Comparison of ENCODE assay signal across 26 mouse cellular contexts in the genomic region with DNA sequence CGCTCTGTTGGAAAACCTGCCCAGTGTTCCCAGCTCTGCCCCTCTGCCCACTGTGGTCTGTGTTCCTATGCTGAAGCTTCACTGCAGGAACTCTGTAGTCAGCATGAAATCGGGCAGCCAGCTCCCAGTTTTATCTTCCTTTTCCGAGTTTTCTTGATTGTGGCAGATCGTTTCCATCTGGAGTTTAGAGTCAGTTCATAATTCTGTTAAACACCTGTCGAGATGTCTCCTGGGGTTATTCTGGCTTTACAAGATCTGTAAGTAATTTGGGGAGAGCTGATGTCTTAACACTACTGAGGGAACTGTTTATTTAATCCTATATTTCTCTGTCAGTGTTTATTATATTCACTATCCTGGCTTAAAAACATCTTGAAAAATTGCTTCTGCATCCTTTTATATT. TPM values are rescaled to one million over a fixed set of nuclear protein-coding genes. Genes with fewer than 3 reads are reported as not detected.
DNase-seq lines count a peak whose midpoint lies in the region; ATAC-seq and TF ChIP-seq lines count a peak whose summit lies in the region.
"Had no signal": no experiment of that assay in that cellular context is flagged by ENCODE, and none has a peak within 500 bp of the region (broad histone marks: within the 10 kb centered on the region; RNA-seq: fewer than 3 reads in every experiment).

No protein-coding gene starts in this region.

- no peak overlapping the region for H3K4me3 ChIP-seq in lung, embryonic 14.5 days (ENCODE audit: low read depth, low read length)
- H3K4me3 ChIP-seq in lung, postnatal 0 days (ENCODE audit: low read depth, low read length) = no peak overlapping the region
- H3K4me3 ChIP-seq in embryonic facial prominence, embryonic 10.5 days = no peak overlapping the region
- no peak overlapping the region for H3K4me3 ChIP-seq in embryonic facial prominence, embryonic 11.5 days (ENCODE audit: low read depth, low read length)
- H3K4me3 ChIP-seq: embryonic facial prominence, embryonic 13.5 days; forebrain, embryonic 15.5 days; heart, adult 2 months; heart, embryonic 10.5 days; heart, embryonic 13.5 days had no signal

- ATAC-seq in lung, embryonic 14.5 days (ENCODE audit: insufficient read depth) = no peak
- ATAC-seq in lung, postnatal 0 days = no peak
- no peak; the same call in 1 of the 2 replicates for ATAC-seq in embryonic facial prominence, embryonic 11.5 days (replicated peaks; ENCODE audit: insufficient number of reproducible peaks, low FRiP score, low TSS enrichment, low read depth)
- ATAC-seq: CD4-positive, CD25-positive, alpha-beta regulatory T cell, adult 4 months; forebrain, embryonic 15.5 days; hindbrain, postnatal 0 days; inflammation-experienced regulatory T-cells, adult 6 months; intestine, embryonic 16.5 days had no signal

- no peak overlapping the region for H3K27ac ChIP-seq in lung, embryonic 14.5 days (ENCODE audit: low read depth)
- no peak overlapping the region for H3K27ac ChIP-seq in lung, postnatal 0 days (ENCODE audit: low read length)
- H3K27ac ChIP-seq in embryonic facial prominence, embryonic 10.5 days (replicated peaks) = no peak overlapping the region
- H3K27ac ChIP-seq in embryonic facial prominence, embryonic 11.5 days (replicated peaks; ENCODE audit: low read depth, low read length) = no peak overlapping the region
- H3K27ac ChIP-seq: embryonic facial prominence, embryonic 13.5 days; forebrain, embryonic 15.5 days; heart, adult 2 months; heart, embryonic 10.5 days; heart, embryonic 13.5 days; hindbrain, embryonic 14.5 days; hindbrain, postnatal 0 days had no signal

- no peak overlapping the region for H3K9ac ChIP-seq in lung, embryonic 14.5 days
- no peak overlapping the region for H3K9ac ChIP-seq in lung, postnatal 0 days (replicated peaks; ENCODE audit: low read depth)
- no peak overlapping the region for H3K9ac ChIP-seq in embryonic facial prominence, embryonic 11.5 days (replicated peaks; ENCODE audit: low read length)
- H3K9ac ChIP-seq: embryonic facial prominence, embryonic 13.5 days; forebrain, embryonic 15.5 days; heart, embryonic 13.5 days; hindbrain, embryonic 14.5 days had no signal

- no peak for TF ChIP-seq EP300 in lung, postnatal 0 days (IDR thresholded peaks at IDR 0.05)

- H3K4me2 ChIP-seq in lung, embryonic 14.5 days = no peak overlapping the region
- no peak overlapping the region for H3K4me2 ChIP-seq in lung, postnatal 0 days (replicated peaks; ENCODE audit: low read depth, low read length)
- H3K4me2 ChIP-seq in embryonic facial prominence, embryonic 11.5 days (ENCODE audit: low read depth, low read length) = no peak overlapping the region
- H3K4me2 ChIP-seq: embryonic facial prominence, embryonic 13.5 days; forebrain, embryonic 15.5 days; heart, embryonic 13.5 days; hindbrain, embryonic 14.5 days had no signal

- H3K27me3 ChIP-seq in lung, embryonic 14.5 days (ENCODE audit: insufficient read depth, low read length) = no peaks in the 10 kb centered on the region
- no peaks in the 10 kb centered on the region for H3K27me3 ChIP-seq in lung, postnatal 0 days (replicated peaks; ENCODE audit: insufficient read depth, low read length)
- H3K27me3 ChIP-seq in embryonic facial prominence, embryonic 10.5 days (replicated peaks; ENCODE audit: low read depth, poor library complexity, severe bottlenecking) = no peaks in the 10 kb centered on the region
- H3K27me3 ChIP-seq in embryonic facial prominence, embryonic 11.5 days (ENCODE audit: control insufficient read depth, insufficient read depth, low read length) = no peaks in the 10 kb centered on the region
- H3K27me3 ChIP-seq: embryonic facial prominence, embryonic 13.5 days; forebrain, embryonic 15.5 days; heart, embryonic 13.5 days had no signal

- H3K9me3 ChIP-seq in lung, embryonic 14.5 days (ENCODE audit: low read depth, low read length) = no peaks in the 10 kb centered on the region
- no peaks in the 10 kb centered on the region for H3K9me3 ChIP-seq in lung, postnatal 0 days (ENCODE audit: low read length)
- H3K9me3 ChIP-seq in embryonic facial prominence, embryonic 10.5 days = no peaks in the 10 kb centered on the region
- no peaks in the 10 kb centered on the region for H3K9me3 ChIP-seq in embryonic facial prominence, embryonic 11.5 days (replicated peaks; ENCODE audit: control insufficient read depth, low read length)
- H3K9me3 ChIP-seq: embryonic facial prominence, embryonic 13.5 days; forebrain, embryonic 15.5 days; heart, embryonic 10.5 days; heart, embryonic 13.5 days had no signal

- 40% methylated on average over 5 of the region's 5 CpGs for WGBS in lung, embryonic 14.5 days
- WGBS in lung, postnatal 0 days = 62% methylated on average over 5 of the region's 5 CpGs
- 60% methylated on average over 5 of the region's 5 CpGs for WGBS in embryonic facial prominence, embryonic 10.5 days
- WGBS in embryonic facial prominence, embryonic 11.5 days = 41% methylated on average over 5 of the region's 5 CpGs

- TF ChIP-seq CTCF in lung, embryonic 14.5 days (IDR thresholded peaks at IDR 0.05; ENCODE audit: low read depth) = no peak
- TF ChIP-seq CTCF in lung, postnatal 0 days (IDR thresholded peaks at IDR 0.05) = no peak

- H3K36me3 ChIP-seq in lung, embryonic 14.5 days (ENCODE audit: insufficient read depth) = peaks cover 27% of the 10 kb centered on the region
- peaks cover 21% of the 10 kb centered on the region; the same call in 1 of the 2 replicates for H3K36me3 ChIP-seq in lung, postnatal 0 days (ENCODE audit: insufficient read depth, low read length)
- H3K36me3 ChIP-seq in embryonic facial prominence, embryonic 10.5 days (replicated peaks) = peaks cover 40% of the 10 kb centered on the region
- H3K36me3 ChIP-seq in embryonic facial prominence, embryonic 11.5 days (replicated peaks; ENCODE audit: control insufficient read depth, insufficient read depth, low read depth, low read length) = no peaks in the 10 kb centered on the region

- no peaks in the 10 kb centered on the region for H3K4me1 ChIP-seq in lung, embryonic 14.5 days (ENCODE audit: insufficient read depth)
- no peaks in the 10 kb centered on the region for H3K4me1 ChIP-seq in lung, postnatal 0 days (ENCODE audit: insufficient read depth, low read depth, low read length)
- peaks cover 3% of the 10 kb centered on the region; the same call in 1 of the 2 replicates for H3K4me1 ChIP-seq in embryonic facial prominence, embryonic 10.5 days
- no peaks in the 10 kb centered on the region for H3K4me1 ChIP-seq in embryonic facial prominence, embryonic 11.5 days (ENCODE audit: control insufficient read depth, insufficient read depth, low read length)
- H3K4me1 ChIP-seq: embryonic facial prominence, embryonic 13.5 days; forebrain, embryonic 15.5 days; heart, embryonic 10.5 days; heart, embryonic 13.5 days had no signal

- DNase-seq in lung, embryonic 14.5 days = peak; percentile 26
- DNase-seq in lung, postnatal 0 days (ENCODE audit: low spot score) = no peak
- peak; percentile 18 for DNase-seq in embryonic facial prominence, embryonic 10.5 days (ENCODE audit: low spot score)
- peak; percentile 71 for DNase-seq in embryonic facial prominence, embryonic 11.5 days (ENCODE audit: low spot score)
- peak; percentile 9 for DNase-seq in mesoderm, embryonic 11.5 days (ENCODE audit: low read depth, low spot score)
- no peak for DNase-seq in retina, postnatal 1 day
- DNase-seq: adrenal gland, adult 2 months; adrenal gland, postnatal 14 days; cerebellum, adult 11-12 months; cerebellum, adult 8-10 months; cerebellum, postnatal 10 days; cerebellum, postnatal 36 days; gastrocnemius, postnatal 10 days; gastrocnemius, postnatal 36 days; heart, adult 2 months; heart, postnatal 14 days; heart, postnatal 4 days had no signal

RNA-seq across cellular contexts. Expression of a gene that starts 56.4 kb away (rescaled TPM):
- 29.3 and 32.2 TPM in 2 replicates for polyA plus RNA-seq in lung, embryonic 14.5 days (2014; fragmentation: Nextera tagmentation; extraction: Ambion mirVana)
- 45.0 and 51.6 TPM in 2 replicates for polyA plus RNA-seq in lung, postnatal 0 days (2015; fragmentation: Nextera tagmentation; extraction: Ambion mirVana)
- 21.2 and 21.3 TPM in 2 replicates for polyA plus RNA-seq in embryonic facial prominence, embryonic 10.5 days (2016; fragmentation: Nextera tagmentation; extraction: Ambion mirVana)
- 26.7 and 27.3 TPM in 2 replicates for polyA plus RNA-seq in embryonic facial prominence, embryonic 11.5 days (2014; fragmentation: Nextera tagmentation; extraction: Ambion mirVana)

Comparison
In these comparisons a context has a peak if more than half of its experiments do, and no peak if none do; other contexts are left out.
1. DNase-seq: peak in lung, embryonic 14.5 days (single experiment), embryonic facial prominence, embryonic 10.5 days (single experiment), embryonic facial prominence, embryonic 11.5 days (single experiment) and mesoderm, embryonic 11.5 days (single experiment); none in lung, postnatal 0 days (single experiment) and retina, postnatal 1 day (single experiment).